Mouse (Mus musculus): ENCODE results near the gene Dnal1.
A peak's percentile ranks its signal among the peaks of the same experiment; 100 is the strongest.

The Dnal1 gene

GRCm38 (mm10) chr12:84114153-84114994 lies at the start of gene Dnal1:
TSS of gene Dnal1 (plus strand) at chr12:84114366.
- peak; percentile 88 for DNase-seq

DNA sequence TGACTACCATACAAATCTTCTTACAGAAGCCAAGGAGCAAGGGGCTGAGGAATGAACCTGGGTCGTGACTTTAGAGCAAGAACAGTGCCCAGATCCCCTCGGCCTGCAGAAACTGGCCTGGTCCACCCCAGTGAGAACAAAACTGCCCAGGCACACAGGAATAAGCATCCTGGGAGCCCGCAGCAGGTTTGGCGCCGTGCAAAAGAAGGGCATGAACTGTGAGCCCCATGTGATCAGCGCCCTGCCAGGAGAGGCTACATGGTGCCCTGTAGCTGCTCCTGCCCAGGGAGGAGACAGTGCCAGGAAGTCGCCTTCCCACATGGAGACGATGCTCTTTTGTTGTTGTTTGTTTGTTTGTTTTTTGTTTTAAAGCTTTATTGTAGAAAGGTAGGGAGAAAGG lies 49.5 kb upstream of the Dnal1 start:
- peak in 1 of 2 experiments; percentile 52 for DNase-seq

DNA sequence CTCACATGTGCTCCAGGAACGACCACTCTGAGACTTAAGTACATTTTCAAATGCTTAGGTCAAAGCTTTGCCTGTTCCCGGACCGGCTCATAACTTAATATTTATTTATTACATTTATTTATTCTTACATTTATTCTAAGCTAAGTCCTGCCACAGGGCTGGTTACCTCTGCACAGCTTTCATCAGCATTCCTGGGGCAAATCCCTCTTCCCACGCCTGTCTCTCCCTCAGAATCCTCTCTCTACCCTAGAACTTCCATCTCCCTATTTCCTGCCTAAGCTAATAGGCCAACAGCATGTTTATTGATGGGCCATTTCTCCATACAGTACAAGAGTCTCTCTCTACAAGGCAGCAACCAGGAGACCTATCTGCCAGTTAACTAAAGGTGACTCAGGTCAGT lies 46.4 kb upstream of the Dnal1 start:
- DNase-seq = no peak

- no peak for DNase-seq
Measured at GRCm38 (mm10) chr12:84068296-84068695, 45.9 kb upstream of the Dnal1 start.

DNA sequence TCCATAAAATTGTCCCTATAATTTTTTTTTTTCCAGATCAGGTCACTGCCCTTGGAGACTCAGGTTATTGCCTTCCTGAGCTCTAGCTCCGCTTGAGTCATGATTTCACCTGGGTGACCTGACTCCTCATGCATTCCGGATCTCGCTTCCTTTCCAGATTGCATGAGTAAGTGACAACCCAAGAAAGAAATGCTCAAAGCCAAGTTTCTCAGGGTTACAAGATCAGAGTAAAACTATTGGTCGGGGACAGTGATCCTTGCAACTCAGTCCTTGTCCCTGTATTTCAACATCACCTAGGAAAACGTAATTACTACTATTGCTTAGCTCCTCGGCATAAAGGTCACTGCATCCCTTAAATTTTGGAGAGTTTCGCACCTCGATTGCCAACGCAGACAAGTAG lies 45.2 kb upstream of the Dnal1 start, which contains the start of gene Acot5:
TSS of gene Acot5 (plus strand) at position 340 of the 400 bp plus-strand sequence.
- no peak for DNase-seq

- peak; percentile 30 to 39 for DNase-seq
Measured at GRCm38 (mm10) chr12:84069582-84069981, 44.6 kb upstream of the Dnal1 start.

DNA sequence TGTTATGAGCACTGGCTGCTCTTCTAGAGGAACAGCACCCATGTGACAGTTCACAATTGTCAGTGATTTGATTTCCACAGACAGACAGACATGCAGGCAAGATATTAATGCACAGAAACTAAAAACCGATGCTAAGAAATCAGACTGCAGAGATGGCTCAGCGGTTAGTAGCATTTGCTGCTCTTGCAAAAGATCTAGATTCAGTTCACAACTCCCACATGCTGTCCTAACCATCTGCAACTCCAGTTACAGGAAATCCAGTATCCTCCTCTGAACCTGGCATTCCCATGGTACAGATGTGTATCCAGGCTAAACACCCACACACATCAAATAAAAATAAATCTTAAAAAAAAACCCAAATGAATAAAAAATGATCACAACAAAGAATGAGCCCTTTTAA lies 42.5 kb upstream of the Dnal1 start:
- no peak for DNase-seq

GRCm38 (mm10) chr12:84077371-84077990 lies 36.7 kb upstream of the Dnal1 start:
- DNase-seq = no peak

DNA sequence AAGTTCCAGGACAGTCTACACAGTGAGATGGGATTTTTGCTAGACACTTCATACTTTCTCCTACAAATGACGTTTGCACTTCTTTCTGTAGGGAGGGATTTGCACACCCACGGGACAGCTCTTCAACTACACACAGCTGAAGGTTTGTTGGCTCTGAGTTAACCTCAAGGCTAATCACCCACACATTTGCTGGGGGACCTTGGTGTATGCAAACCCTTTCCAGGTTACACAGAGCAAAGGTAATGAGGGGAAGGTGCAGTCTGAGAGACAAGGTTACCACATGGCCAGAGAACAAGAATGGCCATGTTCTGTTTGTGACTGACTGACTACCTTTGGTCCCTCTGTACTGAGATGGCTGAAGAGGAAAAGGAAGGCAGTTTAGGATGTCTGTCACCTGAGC lies 30.3 kb upstream of the Dnal1 start:
- DNase-seq = no peak

DNA sequence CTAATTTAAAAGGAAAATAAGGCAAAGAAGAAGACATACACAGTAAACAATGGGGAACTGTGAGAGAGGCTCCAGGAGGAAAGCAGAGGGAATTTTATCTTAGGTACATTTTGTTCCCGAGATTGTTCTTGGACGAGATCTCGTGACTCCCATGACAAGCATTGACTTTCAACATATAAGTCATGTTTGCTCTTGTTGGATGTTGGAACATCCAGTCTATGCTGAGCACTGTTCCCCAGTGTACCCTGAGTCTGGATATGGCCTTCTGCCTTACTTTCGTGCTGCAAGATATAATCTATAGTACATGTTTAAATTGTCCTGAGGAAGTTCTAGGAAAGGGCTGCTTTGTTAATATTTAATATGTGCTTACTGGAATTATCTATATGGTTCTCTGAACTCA lies 29.6 kb upstream of the Dnal1 start:
- no peak for DNase-seq

GRCm38 (mm10) chr12:84094666-84095065 lies 19.5 kb upstream of the Dnal1 start:
- peak in 1 of 2 experiments; percentile 21 for DNase-seq

GRCm38 (mm10) chr12:84099605-84100004 lies 14.6 kb upstream of the Dnal1 start:
- no peak for DNase-seq

- DNase-seq = no peak
Measured at GRCm38 (mm10) chr12:84100071-84100470, 14.1 kb upstream of the Dnal1 start.

GRCm38 (mm10) chr12:84100604-84101492 lies 13.3 kb upstream of the Dnal1 start, which contains the start of gene Acot6:
TSS of gene Acot6 (plus strand) at chr12:84100654.
- peak; percentile 44 to 51 for DNase-seq

GRCm38 (mm10) chr12:84101493-84101845 lies 12.7 kb upstream of the Dnal1 start:
- DNase-seq = no peak

DNA sequence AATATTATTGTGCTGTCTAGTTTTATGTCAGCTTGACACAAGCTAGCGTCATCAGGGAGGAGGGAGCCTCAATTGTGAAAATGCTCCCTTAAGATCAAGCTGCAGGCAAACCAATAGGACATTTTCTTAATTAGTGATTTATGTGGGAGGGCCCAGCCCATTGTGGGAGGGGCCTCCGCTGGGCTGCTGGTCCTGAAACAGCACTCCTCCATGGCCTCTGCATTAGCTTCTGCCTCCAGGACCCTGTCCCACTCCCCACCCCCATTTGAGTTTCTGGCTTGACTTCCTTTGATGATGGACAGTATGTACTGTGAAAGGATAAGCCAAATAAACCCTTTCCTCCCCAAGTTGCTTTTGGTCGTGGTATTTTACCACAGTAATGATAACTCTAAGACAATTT lies 7.2 kb upstream of the Dnal1 start:
- peak in 1 of 2 experiments; percentile 12 for DNase-seq

DNA sequence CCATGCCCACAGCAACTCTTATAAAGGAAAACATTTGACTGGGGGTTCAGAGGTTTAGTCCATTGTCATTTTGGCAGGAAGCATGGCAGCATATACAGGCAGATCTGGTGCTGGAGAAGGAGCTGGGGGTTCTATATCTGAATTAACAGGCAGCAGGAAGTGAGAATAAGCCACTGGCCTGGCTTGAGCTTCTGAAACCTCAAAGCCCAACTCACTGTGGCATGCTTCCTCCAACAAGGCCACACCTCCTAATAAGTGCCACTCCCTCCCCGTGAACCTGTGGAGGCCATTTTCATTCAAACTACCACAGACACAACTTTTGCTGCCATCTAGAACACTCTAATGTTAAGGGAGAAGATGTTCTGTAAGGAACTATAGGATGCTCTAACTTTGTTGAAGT lies 6.5 kb upstream of the Dnal1 start:
- DNase-seq = no peak

DNA sequence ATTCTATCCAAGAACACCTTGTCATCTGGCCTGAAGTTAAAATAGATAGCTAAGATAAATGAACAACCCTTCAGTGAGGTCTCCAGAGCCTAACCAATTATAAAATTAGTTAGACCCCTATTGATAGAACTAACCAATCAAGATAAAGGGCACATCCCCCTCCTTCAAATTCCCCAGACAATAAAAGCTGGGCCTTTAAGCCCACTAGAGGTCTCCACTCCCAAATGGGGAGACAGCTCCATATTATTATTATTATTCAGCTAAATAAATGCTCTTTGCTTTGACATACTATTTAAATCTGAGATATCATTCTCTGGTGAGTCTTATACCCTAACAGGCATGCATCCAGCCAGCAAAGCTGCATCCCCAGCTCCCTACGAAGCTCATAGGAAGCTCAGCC lies 4.2 kb upstream of the Dnal1 start:
- no peak for DNase-seq

- DNase-seq = no peak
Measured at GRCm38 (mm10) chr12:84110814-84111213, 3.4 kb upstream of the Dnal1 start.

DNA sequence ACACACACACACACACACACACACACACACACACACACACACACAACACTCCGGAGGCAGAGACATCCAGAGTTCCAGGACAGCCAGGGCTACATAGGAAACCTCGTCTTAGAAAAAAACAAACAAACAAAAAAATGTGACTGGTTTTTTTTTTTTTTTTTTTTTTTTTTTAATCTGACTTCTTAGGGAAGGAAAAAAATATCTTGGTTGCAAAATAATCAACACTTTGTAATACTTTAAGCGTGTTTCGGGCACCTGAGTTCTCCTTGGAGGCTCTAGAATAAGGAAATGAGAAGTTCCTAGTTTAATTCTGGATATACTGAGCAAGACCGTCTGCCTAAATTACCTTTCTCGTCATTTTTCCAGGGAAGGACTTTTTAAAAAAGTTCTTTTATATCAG lies 490 bp upstream of the Dnal1 start:
- DNase-seq = no peak

DNA sequence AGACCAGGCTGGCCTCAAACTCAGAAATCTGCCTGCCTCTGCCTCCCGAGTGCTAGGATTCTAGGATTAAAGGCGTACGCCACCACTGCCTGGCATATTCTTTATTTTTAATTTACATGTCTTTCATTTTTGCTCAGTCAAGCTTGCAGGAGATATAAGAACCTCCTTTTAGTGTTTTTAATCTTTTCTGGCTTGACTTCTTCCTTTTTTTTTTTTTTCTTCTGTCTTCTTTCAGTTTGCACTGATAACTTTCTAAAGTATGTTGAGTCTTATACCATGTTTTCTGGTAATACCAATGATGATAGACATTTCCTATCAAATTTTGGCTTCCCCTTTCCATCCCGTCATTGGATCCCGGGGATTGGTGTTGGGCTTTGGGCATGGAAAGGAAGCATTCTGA lies 5.4 kb downstream of the Dnal1 start:
- DNase-seq = no peak

DNA sequence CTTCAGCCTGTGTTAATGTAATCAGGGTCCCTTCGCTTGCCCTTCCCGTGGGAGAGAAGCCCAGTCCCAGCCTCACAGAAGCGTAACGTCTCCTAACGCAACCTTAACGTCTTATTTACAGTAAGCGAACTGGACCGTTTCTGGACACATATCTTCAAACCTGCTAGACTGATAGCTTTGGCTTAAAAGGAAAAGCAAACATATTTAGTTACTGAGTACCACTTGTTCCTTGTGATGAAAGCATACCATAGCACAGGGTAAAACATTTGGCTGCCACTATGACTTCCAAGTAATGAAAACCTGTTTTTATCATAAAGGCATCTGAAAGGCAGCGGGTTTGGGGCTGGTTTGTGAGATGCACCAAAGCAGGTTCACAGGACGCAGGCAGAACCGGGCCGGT lies 11.7 kb downstream of the Dnal1 start:
- no peak for DNase-seq

DNA sequence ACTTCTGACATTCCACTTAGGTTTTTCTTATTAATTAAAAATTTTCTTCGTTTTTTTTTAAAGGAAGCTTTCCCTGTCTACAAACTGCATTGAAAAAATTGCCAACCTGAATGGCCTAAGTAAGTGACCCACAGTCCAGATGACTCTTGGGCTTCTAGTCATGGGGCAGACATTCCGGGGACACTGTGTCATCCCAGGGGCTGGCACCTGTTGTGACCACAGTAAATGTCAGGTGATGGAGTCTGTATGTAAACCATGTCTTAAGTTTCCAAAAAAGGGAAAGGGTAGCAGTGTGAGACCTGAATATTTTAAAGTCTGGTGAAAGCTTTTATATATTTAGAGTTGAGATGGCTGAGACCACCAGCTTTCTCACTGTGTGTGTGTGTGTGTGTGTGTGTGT lies 12.7 kb downstream of the Dnal1 start:
- DNase-seq = no peak

All from kidney, adult 8-10 months (tissue).